Mouse (Mus musculus) left cerebral cortex, adult 2 months (tissue): ENCODE measurements at regions not wholly inside any gene's neighbourhood (a gene's known extent, or its start where the extent isn't known, plus 50 kb on each side); places are given as distances from the start of the nearest gene placed in this dataset.
"Not testable (repeated sequence)": the region's sequence is repeated elsewhere in the genome, so short reads cannot be mapped to it uniquely, and the experiment has no call there.

Experiments used
- DNase-seq, 2 experiments: peaks; one replicate each; pipeline ENCODE4 v3.0.0; 2021 to 2022; ENCODE audit warnings: low spot score in 2 of 2, mixed read lengths in 1 of 2; ENCODE audit errors: extremely low spot score in 1 of 2
- H3K27ac ChIP-seq: fragments of 200-600 bp; 2 replicates; pipeline ENCODE4 v1.8.1; 2022
- H3K4me3 ChIP-seq: fragments of 200-600 bp; 2 replicates; pipeline ENCODE4 v1.8.1; 2022
- CTCF ChIP-seq: fragments of 200-600 bp; IDR thresholded peaks from 2 replicates; pipeline ENCODE4 v1.8.1; 2022; ENCODE audit warnings: antibody characterized with exemption, mild to moderate bottlenecking, moderate library complexity
- intact Hi-C: fragments of 180-260 bp; cut with DNase I; formaldehyde crosslinking; loops from one replicate; pipeline ENCODE4 v1.15.1; 2025

- Histone ChIP-seq H3K27ac (no peak overlapping the region), H3K4me3 (no peak overlapping the region)
- no peak for TF ChIP-seq CTCF
- intact Hi-C loops, result no loop called here
- no peak for DNase-seq
Measured at GRCm38 (mm10) chr2:43072964-43073619, 419.7 kb upstream of the Lrp1b start.

GRCm38 (mm10) chr2:43097560-43098233, 444.3 kb upstream of the Lrp1b start:
- no peak for TF ChIP-seq CTCF
- intact Hi-C loops, result no loop called here
- Histone ChIP-seq H3K4me3 (no peak overlapping the region), H3K27ac (no peak overlapping the region)
- peak; percentile 23 to 25 for DNase-seq

DNA sequence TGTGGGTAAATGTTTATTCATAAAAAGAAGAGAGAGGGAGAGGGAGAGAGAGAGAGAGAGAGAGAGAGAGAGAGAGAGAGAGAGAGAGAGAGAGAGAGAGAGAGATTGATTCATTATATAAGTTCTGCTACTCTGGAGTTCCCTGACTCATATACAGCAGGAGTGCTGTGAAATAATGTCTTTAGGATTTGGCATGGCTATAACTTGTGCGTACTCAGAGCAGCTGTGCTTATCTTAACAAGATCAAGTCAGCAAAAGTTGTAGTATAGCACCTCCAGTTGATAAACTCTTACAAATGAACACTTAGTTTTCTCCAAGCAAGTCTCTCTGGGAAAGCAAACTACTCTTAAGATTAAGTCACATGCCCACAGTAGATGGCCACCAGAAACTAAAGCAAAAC, 435.3 kb upstream of the Kynu start:
- intact Hi-C loops, result no loop called here
- no peak overlapping the region for H3K4me3 ChIP-seq
- no peak for DNase-seq

GRCm38 (mm10) chr2:43153574-43153973, 401.6 kb upstream of the Kynu start:
- DNase-seq, result no peak
- H3K4me3 ChIP-seq, result no peak overlapping the region
- intact Hi-C loops, result no loop called here
- TF ChIP-seq CTCF, result no peak
- H3K27ac ChIP-seq, result no peak overlapping the region

More for the DNA sequence above, 435.3 kb upstream of the Kynu start:
- H3K27ac ChIP-seq, result no peak overlapping the region
- no peak; the same call in 1 of the 2 replicates for TF ChIP-seq CTCF

DNA sequence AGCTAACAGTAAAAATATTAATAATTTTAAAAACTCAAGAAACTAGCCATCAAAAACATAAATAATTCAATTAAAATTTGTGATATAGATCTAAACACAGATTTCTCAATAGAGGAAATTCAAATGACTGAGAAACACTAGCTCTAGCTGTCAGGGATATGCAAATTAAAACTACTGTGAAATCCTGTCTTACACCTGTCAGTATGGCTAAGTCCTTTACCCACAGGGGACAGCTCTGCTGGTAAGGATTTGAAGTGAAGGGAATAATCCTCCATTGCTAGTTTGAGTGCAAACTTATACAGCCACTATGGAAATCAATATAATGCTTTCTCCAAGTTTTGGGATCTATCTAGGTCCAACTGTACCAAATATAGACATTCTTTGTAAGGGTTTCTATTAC, 373.0 kb upstream of the Kynu start:
- DNase-seq, result no peak
- H3K27ac ChIP-seq, result no peak overlapping the region
- no peak overlapping the region for H3K4me3 ChIP-seq
- TF ChIP-seq CTCF, result no peak
- intact Hi-C loops, result no loop called here

DNA sequence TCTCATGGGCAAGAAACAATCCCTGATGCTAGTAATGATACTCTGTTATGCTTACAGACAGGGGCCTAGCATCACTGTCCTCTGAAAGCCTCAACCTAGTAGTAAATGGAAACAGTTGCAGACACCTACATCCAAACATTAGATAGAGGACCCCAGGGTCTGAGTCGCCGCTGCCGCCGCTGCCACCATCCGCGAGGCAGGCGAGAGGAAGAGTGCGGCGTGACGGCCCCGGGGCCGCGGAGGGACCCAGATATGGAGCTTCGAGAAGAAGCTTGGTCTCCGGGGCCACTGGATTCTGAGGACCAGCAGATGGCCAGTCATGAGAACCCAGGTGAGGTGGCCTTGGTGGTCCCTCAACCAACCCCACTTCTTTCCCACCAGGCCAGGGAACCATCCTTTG, 359.6 kb upstream of the Kynu start:
- intact Hi-C loops, DNase-seq, H3K27ac ChIP-seq, H3K4me3 ChIP-seq: not testable (repeated sequence)

DNA sequence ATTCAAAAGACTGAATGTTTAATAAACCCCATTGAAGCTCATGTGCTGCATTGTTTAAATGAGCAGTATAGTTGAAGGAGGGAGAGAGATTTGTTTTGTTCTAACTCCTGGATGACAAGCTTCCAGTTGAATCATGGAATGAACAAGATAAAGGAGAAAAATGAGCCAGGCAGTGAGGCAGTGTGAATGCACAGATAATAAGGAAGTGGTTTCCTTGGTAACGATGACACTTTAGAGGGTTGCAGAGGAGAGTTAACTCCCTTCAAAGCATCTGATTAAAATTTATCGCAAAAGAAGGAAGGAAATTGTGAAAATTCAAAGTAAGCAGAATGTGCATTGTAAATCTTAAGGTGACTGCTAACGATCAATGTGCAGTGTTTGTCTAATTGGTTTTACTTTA, 346.9 kb upstream of the Kynu start:
- no peak overlapping the region for H3K4me3 ChIP-seq
- TF ChIP-seq CTCF, result no peak
- no peak for DNase-seq
- H3K27ac ChIP-seq, result no peak overlapping the region
- intact Hi-C loops, result no loop called here

GRCm38 (mm10) chr2:43213901-43214300, 341.2 kb upstream of the Kynu start:
- no peak overlapping the region for H3K4me3 ChIP-seq
- DNase-seq, result no peak
- TF ChIP-seq CTCF, result no peak
- intact Hi-C loops, result no loop called here
- H3K27ac ChIP-seq, result no peak overlapping the region

GRCm38 (mm10) chr2:43217119-43217518, 338.0 kb upstream of the Kynu start:
- intact Hi-C loops, result no loop called here

DNA sequence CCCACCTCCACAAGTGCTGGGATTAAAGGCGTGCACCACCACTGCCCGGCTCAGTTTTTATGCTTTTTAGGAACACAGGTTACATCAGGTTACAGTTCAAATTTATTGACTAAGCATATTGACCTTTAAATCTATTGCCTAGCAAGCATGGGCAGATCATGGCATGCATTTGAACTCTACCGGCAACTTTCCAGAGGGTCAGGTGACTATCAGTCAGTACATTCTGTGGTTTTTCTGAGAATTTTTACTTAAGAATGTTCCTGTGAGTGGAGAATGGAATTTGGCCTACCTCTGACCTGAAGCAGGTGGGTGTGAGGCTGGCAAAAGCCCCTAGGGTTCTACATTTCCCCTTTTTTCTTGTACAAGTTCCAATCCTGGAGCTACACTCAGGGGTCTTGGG, 332.4 kb upstream of the Kynu start:
- no peak for TF ChIP-seq CTCF
- intact Hi-C loops, result no loop called here
- DNase-seq, result no peak
- Histone ChIP-seq H3K27ac (no peak overlapping the region), H3K4me3 (no peak overlapping the region)

More at GRCm38 (mm10) chr2:43217119-43217518, 338.0 kb upstream of the Kynu start:
- H3K27ac ChIP-seq, result no peak overlapping the region
- no peak for TF ChIP-seq CTCF
- H3K4me3 ChIP-seq, result no peak overlapping the region
- no peak for DNase-seq

DNA sequence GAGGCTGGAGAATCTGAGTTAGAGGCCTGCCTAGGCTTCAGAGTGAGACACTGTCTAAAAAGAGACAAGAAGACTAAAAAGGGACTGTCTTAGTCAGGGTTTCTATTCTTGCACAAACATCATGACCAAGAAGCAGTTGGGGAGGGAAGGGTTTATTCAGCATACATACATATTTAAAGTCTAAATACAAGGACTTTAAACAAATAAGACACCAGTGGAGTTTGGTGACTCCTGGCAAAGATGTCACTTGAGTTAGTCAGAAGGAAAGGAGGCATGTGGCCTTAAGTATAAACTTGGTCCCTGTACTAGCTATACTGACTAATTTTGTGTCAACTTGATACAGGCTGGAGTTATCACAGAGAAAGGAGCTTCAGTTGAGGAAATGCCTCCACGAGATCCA, 330.4 kb upstream of the Kynu start:
- H3K4me3 ChIP-seq, DNase-seq, intact Hi-C loops, H3K27ac ChIP-seq: not testable (repeated sequence)

GRCm38 (mm10) chr2:43246786-43247185, 308.3 kb upstream of the Kynu start:
- intact Hi-C loops, result no loop called here
- no peak overlapping the region for H3K4me3 ChIP-seq
- no peak for TF ChIP-seq CTCF

DNA sequence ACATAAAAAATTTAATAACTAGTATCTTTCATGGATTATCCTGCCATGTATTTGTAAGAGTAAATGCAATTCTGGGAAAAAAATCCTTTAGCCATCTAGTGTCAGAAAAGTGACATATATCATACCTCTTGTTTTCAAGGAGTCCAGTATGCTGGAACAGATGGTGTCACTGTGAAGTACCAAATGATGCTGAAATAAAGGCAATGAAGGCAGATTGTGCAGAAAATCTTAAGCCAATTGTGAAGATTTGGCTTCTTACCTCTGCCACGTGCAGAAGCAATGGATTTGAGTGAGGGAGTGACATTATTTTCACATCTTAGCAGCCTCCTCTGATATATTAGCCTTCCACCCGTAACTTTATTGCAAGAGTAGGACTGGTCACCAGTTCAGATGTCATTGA, 306.5 kb upstream of the Kynu start:
- Histone ChIP-seq H3K4me3 (no peak overlapping the region), H3K27ac (no peak overlapping the region)
- TF ChIP-seq CTCF, result no peak; the same call in 1 of the 2 replicates
- no peak for DNase-seq
- intact Hi-C loops, result no loop called here

More at GRCm38 (mm10) chr2:43246786-43247185, 308.3 kb upstream of the Kynu start:
- no peak overlapping the region for H3K27ac ChIP-seq
- no peak for DNase-seq
